Mouse (Mus musculus): ENCODE measurements around the gene Gm49711.
A peak's percentile ranks its signal among the peaks of the same experiment; 100 is the strongest.
"Not testable (repeated sequence)": the region's sequence is repeated elsewhere in the genome, so short reads cannot be mapped to it uniquely, and the experiment has no call there.

The Gm49711 gene

DNA sequence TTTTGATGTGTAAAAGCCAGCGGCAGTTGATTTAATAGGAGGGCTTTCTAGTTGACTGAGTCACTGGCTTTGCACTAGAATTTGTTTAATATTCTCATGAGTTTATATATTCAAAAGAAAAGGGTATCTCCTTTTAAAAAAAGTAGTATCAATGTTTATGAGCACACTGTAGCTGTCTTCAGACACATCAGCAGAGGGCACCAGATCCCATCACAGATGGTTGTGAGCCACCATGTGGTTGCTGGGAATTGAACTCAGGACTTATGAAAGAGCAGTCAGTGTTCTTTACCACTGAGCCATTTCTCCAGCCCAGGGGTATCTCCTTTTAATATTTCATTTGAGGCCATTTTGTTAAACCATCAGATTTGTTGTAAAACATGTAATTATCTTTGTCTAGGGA, 4.7 kb downstream of the Gm49711 start:
- DNase-seq, result no peak

DNA sequence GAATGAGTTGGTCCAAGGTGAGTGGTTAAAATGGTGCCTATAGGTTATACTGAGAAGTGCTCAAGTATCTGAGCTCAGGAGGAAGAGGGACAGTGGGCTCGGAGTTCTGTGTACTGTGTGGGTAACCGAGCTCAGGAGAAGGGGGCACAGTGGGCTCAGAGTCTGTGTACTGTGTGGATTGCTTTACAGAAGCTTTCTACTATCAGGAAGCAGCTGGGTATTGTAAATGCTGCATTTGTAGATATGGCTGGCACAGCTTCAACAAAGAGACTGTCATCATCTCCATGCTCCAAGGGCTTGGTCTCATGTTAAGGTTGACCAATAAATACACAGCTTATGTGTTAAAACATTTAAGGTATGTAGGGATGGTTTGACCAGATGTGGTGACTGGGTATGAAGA, 6.7 kb downstream of the Gm49711 start:
- DNase-seq, result no peak

DNA sequence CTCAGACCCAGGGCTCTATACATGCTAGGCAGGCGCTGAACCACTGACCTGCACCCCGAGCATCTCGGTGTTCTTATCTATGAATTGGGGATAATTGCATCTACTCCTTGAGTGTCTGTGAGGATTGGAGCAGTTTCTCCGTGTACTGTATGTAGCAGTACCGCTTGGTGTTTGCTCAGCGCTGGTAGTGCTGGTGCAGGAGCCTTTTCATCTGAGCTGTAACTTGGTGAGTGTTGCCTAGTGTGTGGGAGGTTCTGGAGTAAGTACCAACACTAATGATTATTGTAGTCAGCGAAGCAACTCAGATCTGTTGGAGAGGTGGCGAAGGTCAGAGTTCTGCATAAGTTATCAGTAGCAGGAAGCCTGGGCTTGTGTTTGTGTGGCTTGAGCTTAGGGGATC, 12.2 kb downstream of the Gm49711 start:
- DNase-seq, result no peak

DNA sequence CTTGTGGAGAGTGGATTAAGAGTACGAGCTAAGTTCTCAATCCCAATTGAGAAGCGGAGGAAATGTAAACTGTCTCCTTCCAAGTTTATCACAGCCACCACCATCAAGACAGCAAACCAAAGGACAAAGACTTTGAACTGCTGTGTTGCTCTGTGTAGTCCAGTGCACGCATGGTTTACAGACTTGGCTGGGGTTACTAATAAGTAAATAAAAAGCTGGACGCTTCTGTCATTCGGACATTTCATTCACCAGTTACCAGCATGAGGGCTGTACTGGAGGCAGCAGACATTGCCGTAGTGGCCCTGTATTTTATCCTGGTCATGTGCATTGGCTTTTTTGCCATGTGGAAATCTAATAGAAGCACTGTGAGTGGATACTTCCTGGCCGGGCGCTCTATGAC, 18.7 kb downstream of the Gm49711 start:
- no peak for DNase-seq

DNA sequence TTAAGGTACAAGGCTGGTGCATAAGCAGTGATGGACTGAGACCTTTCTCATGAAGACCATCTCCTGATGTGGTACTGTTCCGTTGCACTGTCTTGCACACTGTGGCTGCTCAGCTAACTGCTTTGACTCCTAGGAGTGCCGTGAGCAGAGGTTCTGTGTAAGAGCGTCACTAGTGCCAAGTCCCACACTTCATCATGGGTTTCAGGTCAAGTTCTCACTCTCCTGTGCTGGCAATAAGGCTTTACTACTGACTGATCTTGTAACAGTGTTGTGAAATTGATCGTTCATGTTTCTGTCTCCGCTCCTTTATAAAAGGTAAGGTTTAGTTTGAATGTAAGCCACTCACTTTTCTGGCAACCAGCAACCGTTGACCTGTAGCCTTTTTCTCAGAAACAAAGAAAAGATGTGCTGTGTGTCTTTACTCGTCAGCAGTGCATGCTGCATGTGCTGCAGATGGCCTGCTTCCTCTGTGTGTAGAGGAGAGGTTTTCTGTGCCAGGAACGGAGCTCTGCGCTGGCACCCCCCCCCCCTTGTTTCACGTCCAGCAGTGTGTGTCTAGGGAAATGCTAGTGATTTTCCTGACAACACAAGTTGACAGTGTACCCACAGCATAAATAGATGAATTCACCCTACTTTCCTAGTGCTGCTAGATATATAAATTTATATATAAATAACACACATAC, 25.8 kb downstream of the Gm49711 start:
- no peak for DNase-seq

DNA sequence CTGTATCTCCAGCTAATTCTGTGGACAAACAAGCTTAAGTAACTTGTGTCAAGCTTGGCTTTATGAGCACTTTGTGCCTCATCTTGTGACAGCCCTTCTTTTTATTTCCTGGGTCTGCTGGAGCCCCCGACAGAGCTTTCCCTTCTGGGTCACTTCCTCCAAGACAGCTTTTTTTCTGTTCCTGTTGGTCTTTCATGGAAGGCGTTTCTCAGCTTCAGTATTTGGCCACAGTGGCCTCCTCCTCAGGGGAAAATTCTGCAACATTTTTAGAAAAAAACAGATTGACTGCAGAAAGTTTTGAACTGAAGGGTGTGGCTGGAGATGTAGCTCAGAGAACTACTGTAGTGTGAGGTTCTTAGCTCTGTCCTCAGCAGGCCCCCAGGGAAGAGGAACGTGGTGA, 31.1 kb downstream of the Gm49711 start:
- DNase-seq, result no peak

DNA sequence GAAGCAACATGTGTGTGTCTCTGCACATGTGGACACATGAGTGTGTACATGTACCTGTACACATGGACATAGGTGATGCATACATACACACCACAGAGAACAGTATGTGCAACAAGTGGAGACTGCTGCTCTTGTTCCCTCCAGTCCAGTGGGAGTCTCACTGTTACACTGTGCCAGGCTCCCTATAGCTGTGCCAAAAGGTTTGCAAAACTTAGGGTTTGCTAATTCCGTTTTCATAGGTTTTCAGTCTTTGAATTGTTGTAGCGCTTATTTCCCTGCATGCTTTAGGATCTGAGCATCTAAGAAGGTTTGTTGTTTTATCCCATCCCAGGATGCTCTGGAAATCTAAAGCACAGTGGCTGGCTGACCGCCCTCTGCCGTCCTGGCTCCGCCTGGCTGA, 33.8 kb downstream of the Gm49711 start:
- DNase-seq, result no peak

DNA sequence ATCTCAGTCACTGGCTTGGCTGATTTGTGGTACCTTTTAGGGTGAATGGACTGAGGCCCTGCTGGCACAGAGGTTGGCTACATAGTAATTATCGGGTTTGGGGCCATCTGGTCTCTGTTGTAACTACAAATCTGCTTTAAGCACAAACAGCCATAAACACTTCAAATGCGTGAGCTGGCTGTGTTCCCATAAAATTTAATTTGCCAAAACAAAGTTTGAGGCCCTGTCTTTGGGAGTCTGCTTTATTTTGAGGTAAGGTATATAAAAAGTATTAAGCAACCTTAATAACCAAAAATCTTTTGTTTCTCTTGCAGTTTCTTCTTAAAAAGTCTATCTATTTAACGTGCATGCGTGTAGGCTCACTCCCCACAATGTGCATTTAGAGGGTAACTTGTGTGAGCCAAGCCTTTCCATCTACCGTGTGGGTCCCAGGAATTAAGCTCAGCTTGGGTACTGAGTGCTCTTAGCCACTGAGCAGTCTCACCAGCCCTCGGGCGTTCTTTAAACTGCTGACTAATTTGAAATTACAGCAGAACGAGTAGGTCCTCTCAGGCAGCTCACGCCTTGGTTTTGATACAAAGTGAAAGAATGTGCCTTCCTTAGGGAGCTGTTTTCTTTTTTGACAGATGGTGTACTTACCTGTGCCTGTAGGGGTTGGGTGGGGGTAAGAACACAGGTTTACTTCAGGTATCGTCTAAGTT, 40.4 kb downstream of the Gm49711 start:
- DNase-seq, result no peak

DNA sequence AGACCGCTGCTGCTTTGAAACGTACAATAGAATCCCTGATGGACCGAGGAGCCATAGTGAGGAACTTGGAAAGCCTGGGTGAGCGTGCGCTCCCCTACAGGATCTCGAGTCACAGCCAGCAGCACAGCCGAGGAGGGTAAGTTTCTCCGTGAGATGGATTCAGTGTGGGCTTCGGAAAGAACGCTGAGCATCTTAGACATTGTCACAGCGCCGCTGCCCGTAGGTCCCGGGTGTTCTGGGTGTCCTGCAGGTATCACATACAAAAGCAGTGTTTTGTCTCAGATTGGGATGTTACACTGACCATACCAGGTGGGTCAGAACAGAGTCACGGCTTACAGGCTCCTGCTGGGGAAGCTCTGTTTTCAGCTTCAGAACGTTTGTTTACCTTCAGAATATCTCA, 41.5 kb downstream of the Gm49711 start:
- DNase-seq, result no peak

DNA sequence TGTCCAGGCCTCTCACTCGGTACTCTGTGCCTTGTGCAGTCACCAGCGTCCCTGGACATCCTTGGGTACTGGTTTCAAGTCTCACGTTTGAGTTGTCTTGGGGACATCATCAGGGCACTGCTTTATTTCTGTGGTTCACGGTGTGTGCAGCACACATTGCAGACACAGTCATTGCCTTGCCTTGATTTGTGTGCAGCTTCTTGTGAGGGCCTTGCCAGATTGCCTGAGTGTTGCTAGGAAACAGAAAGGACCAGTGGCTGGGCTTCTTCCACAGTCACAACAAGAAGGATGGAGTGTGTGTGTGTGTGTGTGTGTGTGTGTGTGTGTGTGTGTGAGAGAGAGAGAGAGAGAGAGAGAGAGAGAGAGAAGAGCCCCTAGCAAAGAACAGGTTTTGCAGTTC, 42.0 kb downstream of the Gm49711 start:
- DNase-seq, result no peak

DNA sequence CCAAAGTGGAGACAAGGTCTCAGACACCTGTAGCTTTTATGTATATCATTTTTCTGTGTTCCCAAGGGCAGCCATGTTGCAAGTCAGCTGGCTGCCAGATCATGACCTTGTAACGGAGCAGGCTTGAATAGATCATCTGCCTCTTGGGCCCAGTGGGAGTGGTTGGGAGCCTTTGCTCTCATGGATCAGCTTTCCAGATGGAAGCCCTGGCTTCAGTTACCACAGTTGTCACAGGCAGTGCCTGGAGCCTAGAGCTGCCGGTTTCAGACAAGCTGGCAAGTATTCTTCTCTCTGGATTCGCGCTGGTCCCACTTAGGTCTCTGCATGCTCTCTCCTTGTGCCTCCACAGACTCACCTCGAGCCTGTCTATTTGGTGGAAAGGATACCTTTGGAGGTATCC, 44.0 kb downstream of the Gm49711 start:
- DNase-seq, result no peak

DNA sequence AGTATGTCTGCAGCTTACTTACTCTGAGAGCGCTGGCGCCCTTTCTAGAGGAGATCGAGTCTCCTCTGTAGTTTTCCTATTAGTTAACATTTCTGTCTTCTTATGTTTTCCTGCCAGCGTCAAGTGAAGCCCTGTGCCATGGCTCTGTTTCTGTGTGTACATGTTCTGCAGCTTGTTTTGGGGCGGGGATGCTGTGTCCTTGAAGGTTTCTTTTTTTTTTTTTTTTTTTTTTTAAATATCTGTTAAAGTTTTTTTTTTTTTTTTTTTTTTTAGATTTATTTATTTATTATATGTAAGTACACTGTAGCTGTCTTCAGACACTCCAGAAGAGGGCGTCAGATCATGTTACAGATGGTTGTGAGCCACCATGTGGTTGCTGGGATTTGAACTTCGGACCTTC, 44.8 kb downstream of the Gm49711 start:
- not testable (repeated sequence) for DNase-seq

DNA sequence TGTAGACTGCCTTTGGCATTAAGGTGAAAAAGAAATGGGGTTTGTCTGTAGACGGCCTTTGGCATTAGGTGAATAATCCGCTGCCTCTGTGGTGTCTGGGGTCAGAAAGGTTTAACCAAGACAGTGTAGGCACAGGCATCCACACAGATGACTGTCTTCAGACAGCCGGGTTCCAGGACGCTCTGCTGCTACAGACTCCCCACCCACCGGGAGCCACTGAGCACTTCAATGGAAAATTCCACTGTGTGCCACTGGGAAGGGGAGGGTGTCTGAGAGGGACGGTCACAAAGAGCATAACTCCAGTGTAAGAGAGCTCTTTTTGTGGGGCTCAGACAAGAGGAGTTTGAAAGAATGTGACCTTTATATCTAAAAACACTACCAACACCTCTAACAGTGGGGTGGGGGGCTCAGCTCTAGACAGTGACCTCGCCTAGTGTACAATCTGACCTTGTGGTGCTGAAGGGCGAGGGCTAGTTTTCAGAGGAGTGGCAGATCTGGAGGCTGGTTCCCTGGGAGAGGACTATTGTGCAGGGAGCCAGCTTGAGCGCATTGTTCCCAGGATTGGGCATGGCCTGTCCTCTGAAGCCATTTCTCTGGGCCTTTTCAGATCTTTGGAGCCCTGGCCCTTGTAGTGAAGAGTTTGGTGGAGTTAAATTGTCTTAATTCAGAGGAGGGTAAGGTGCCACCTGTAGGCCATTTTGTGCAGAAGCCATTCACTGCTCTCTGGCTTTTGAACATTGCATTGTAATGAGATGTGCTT, 45.6 kb downstream of the Gm49711 start:
- DNase-seq, result no peak

DNA sequence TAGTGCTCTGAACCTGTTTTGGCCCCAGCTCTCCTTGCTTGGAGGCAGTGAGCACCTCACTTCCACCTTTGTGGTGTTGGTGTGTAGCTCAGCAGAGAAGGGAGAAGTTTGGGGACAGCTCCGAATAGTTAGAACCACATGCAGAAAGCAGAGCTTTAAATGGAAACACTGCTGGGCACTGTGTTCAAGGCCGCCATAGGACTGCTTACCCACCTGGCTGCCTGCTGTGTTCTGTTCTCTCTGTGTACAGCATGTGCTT, 46.1 kb downstream of the Gm49711 start:
- DNase-seq, result no peak

DNA sequence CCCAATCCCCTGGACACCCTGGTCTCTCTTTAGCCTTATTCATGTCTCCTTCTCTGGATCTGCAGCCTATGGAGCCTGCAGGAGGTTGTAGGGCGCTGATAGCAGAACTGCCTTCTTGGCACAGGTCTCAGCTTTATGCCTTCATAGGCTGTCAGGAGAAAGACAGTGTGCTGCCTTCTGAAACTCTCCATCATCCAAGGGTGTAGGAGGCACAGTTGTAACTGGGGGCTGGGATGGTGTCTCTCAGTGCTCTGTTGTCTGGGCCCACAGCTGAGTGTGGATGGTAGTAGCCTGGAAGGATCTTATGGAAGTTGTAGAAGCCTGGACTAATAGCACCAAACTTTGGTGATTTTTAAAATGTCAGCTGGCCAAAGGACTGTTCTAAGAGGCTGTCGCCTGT, 46.8 kb downstream of the Gm49711 start:
- DNase-seq, result no peak

DNA sequence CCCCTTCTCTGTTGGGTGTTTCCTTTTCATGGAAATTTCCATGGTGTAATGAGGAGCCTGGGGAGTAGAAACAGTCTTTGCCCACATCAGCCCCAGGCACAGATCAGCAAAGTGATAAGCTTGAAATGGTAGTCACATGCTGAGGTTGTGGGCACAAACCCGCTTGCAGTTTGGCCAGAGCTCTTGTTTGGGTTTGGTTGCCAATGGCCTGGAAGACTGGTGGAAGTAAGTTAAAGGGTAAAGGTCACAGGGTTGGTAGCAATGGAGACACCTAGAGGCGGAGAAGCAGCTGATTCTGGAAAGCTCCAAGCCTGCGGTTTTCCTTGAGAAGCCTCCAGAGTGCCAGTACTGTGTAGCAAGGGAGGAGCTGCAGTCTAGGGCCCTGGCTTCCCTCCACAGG, 47.5 kb downstream of the Gm49711 start:
- peak; percentile 43 to 48 for DNase-seq

DNA sequence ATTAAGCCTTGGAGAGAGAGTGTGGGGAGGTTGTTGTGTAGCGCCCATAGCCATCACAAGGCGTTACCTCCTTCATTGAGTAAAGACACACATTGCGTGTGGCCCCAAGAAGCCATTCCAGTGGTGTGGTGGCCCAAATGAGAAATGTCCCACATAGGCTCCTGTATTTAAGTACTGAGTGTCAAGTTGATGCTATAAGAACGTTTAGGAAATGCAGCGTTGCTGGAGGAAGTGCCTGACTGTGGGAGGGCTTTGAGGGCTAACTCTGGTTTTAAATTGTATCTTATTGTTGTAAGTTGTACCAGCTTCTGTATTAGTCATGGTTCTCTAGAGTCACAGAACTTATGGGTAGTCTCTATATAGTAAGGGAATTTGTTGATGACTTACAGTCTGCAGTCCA, 49.2 kb downstream of the Gm49711 start:
- DNase-seq, result no peak

DNA sequence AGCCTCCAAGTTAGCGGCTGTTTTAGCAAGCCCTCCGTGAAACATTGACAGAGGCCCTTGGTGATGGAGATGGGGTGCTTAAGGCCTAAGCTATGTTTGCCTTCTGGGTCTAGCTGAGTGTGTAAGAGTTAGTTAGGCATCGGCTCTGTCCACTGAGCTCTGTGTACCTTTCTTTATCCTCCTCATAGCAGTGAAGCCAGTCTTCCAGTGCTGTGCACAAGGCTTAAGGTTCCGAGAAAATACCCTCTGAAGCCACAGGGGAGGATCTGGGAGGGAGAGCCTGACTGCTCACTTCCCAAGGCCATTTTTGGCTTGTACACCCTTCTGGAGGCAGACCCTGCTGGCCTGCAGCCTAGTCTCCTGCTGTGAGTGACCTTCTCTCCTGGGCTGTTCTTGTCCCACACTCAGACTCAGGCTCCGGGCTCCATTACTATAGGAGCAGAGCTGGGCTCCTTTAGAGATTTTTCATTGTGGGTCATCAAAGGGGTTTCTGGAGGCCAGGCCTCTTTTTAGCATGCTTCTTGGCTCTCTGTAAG, 56.7 kb downstream of the Gm49711 start:
- no peak for DNase-seq

DNA sequence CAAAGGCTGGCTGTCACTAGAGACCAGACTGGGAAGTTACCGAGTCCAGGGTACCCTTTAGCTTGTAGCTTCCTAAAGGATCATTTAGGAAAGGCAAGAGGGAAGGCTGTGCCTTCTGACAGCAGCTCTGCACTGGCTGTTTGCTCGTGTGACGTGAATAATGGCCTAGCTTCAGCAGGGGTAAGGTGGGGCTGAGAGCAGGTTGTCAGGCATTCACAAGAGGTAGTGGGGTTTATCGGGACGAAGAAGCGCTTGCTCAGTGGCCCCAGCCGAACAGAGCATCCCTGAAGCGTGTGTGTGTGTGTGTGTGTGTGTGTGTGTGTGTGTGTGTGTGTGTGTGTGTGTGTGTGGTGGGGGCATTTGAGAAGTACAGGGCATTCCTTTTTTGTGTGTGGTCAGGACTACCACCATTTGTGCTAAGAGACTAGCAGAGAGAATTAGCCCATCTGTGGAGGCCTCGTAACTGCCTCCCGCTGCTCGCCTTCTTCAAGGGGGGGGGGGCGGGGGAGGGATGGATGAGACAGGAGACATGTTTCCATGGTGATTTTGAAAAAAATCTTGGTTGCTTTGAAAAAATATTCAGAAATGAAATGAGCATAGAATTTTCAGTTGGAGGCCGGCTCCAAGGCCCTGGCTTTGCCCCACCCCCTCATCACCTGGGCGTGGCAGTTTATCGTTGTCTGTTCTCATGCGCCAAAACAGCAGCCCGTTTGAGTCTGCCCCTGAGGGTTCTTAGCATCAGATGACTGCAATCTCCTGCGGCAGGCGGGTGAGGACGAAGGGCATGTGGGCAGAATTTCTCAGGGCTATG, 57.7 kb downstream of the Gm49711 start:
- DNase-seq, result peak in 1 of 2 experiments; percentile 15

DNA sequence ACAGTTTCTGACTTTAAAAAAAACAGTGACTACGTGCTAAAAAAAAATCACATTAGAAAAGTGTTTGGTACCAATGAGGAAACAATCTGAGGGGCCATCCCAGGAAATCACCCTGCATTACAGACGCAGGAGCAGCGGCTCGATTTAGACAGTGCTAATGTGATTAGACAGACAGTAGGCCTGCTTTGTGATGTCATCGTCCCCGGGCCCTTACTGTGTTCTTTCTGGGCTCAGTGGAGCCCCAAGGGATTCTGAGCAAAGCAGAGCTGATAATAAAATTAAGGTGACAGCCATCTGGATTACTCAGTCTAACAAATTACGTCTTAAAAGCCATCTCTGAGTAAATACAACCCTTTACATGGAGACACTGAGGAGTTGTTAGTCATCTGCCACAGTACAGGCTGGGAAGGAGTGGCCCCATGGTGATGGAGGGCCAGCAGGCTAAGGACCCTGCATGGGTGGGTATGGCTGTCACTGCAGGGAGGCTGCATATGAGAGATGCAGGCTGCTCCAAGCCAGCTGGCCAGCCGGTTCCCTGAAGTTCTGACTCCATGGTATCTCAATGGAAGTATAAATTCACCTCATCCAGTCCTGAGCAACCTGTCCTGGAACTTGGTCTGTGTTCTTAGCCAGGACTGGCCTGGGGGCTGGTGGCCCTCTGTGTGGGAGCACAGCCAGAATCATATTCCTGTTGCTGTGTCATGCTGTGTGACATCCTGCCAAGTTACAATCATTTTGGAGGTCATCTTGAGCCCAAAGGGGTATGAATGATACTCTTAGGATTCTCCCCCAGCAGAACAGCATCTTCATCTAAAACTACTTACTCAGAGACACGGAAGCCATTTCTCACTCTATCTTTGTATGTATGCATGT, 59.5 kb downstream of the Gm49711 start:
- DNase-seq, result no peak

DNA sequence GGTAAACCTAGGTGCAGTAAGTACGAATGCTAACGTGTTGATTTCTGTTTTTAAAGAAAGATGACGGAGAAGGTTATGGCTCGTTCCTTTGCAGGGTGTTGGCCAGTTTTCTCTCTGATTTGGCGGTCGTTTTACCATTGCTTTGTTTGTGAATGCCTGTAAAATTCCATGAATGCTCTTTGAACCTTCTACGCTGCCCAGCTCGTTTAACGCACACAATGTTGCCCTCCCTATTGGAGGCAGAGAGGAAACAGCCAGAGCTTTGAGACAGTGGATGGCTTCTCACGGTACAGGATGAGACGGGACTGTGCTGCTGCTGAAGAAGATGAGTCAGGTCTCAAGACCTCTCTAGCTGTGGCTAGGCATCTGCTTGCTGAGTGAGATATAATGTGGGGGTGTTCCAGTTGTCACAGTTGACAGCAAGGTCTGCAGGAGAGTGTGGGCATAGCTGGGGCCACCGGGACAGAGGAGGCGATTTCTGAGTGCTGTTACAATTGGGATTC, 60.9 kb downstream of the Gm49711 start:
- no peak for DNase-seq

All from lung, adult 18-20 months (tissue).